Mouse (Mus musculus) lung, postnatal 0 days (tissue): ENCODE measurements around the gene Erc2.

Source experiments
- CTCF ChIP-seq: IDR thresholded peaks from 2 replicates; pipeline ENCODE4 v1.5.1; 2016; ENCODE audit warnings: antibody characterized with exemption, mild to moderate bottlenecking
- EP300 ChIP-seq: IDR thresholded peaks from 2 replicates; pipeline ENCODE4 v1.6.1; 2016; ENCODE audit warnings: antibody characterized with exemption, mild to moderate bottlenecking, control low read depth

DNA sequence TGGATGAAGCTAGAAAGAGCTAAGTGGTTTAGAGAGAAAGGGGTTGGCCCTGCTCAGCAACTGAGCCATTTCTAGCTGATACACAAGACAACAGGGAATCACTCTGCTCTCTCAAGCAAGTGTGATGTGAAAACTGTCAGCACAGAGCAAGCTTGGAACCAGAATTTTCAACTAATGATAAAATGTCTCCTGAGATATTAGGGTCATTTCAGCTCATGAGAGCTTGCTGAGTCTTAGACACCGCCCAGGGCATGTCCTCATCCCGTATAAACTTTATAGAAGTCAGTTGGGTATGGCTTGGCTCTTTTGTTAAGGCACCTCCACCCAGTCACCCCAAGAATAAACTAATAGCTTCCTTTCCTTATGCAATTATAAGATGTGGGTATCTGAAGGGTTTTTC is 666.0 kb downstream of the Erc2 start:
- TF ChIP-seq CTCF (no peak), EP300 (no peak)
